In the genomic region with DNA sequence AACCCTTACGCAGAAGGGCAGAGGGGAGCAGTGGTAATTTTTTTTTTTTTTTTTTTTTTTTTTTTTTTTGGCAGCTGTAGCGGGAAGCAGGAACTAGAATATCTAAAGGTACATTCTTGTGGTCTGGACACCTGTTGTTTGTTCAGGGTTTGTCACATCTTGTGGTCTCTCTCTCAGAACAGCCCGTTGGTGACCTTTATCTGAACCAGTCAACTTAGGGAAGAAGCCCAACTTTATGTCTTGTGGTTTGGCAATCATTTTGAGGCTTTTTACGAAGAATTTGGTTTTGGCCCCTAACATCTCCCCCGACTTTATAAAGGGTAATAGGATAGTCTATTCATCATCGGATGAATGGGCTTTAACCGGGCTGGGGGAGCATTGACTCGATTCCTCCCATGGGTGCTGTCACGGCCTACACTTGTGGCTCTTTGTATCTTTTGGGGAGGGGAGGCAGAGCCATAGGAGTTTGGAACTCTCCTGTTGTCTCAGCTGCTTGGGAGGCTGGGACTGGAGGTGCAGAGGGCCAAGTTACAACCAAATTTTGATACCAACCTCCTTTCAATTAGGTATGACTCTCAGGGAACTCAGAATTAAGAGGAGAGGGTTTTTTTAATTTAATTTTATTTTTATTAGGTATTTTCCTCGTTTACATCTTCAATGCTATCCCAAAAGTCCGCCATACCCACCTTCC, we compare ENCODE assay signal across 13 mouse cellular contexts.
DNase-seq lines count a peak whose midpoint lies in the region; ATAC-seq and TF ChIP-seq lines count a peak whose summit lies in the region.
"Had no signal": no experiment of that assay in that cellular context is flagged by ENCODE, and none has a peak within 500 bp of the region (broad histone marks: within the 10 kb centered on the region; RNA-seq: fewer than 3 reads in every experiment).

No protein-coding gene starts in this region.

- ATAC-seq in kidney, postnatal 0 days (replicated peaks; ENCODE audit: low FRiP score, low read depth) = no peak
- peak; percentile 93 for ATAC-seq in CD4-positive, CD25-positive, alpha-beta regulatory T cell, adult 4 months
- ATAC-seq in common myeloid progenitor, adult 5-6 weeks (replicated peaks; ENCODE audit: low read depth, poor library complexity, severe bottlenecking) = peak; percentile 87
- peak; percentile 35; the same call in 1 of the 2 replicates for ATAC-seq in stomach, postnatal 0 days (ENCODE audit: low FRiP score, low TSS enrichment)
- ATAC-seq in monocyte, adult 5-6 weeks (replicated peaks; ENCODE audit: insufficient number of reproducible peaks, low FRiP score, low TSS enrichment, poor library complexity, severe bottlenecking) = no peak

- WGBS in kidney, postnatal 0 days = 64% methylated on average over 11 of the region's 11 CpGs
- 78% methylated on average over 11 of the region's 11 CpGs for WGBS in stomach, postnatal 0 days

- H3K4me2 ChIP-seq in kidney, postnatal 0 days (ENCODE audit: low read length) = no peak overlapping the region
- no peak overlapping the region for H3K4me2 ChIP-seq in stomach, postnatal 0 days (replicated peaks; ENCODE audit: low read depth)
- H3K4me2 ChIP-seq: lung, embryonic 15.5 days; midbrain, embryonic 12.5 days had no signal

- TF ChIP-seq EP300 in stomach, postnatal 0 days (optimal IDR thresholded peaks at IDR 0.05) = no peak

- H3K4me3 ChIP-seq in kidney, postnatal 0 days (replicated peaks; ENCODE audit: low read depth, low read length) = no peak overlapping the region
- no peak overlapping the region for H3K4me3 ChIP-seq in stomach, postnatal 0 days (ENCODE audit: low read depth, low read length)
- H3K4me3 ChIP-seq: lung, embryonic 15.5 days; midbrain, embryonic 12.5 days had no signal

- H3K4me1 ChIP-seq in kidney, postnatal 0 days (replicated peaks; ENCODE audit: insufficient read depth, low read length) = no peaks in the 10 kb centered on the region
- no peaks in the 10 kb centered on the region for H3K4me1 ChIP-seq in stomach, postnatal 0 days (replicated peaks; ENCODE audit: control insufficient read depth, insufficient read depth)
- H3K4me1 ChIP-seq: lung, embryonic 15.5 days; midbrain, embryonic 12.5 days had no signal

- H3K27ac ChIP-seq in kidney, postnatal 0 days = no peak overlapping the region
- H3K27ac ChIP-seq in stomach, postnatal 0 days (replicated peaks) = no peak overlapping the region
- H3K27ac ChIP-seq: lung, embryonic 15.5 days; midbrain, embryonic 12.5 days had no signal

- peak; percentile 27 for DNase-seq in kidney, postnatal 0 days (ENCODE audit: low spot score)
- DNase-seq in kidney, postnatal 25 days = no peak
- no peak for DNase-seq in stomach, postnatal 0 days (ENCODE audit: low spot score)
- no peak for DNase-seq in testis, postnatal 10 days (ENCODE audit: low spot score)
- DNase-seq in ovary, postnatal 36 days (ENCODE audit: low spot score) = no peak
- DNase-seq: cerebellum, postnatal 36 days; heart, postnatal 4 days; kidney, adult 18-20 months had no signal

- no peak overlapping the region for H3K9ac ChIP-seq in kidney, postnatal 0 days (ENCODE audit: low read depth, low read length)
- no peak overlapping the region for H3K9ac ChIP-seq in stomach, postnatal 0 days (ENCODE audit: low read length)
- H3K9ac ChIP-seq: lung, embryonic 15.5 days; midbrain, embryonic 12.5 days had no signal

- no peak for TF ChIP-seq CTCF in kidney, postnatal 0 days (IDR thresholded peaks at IDR 0.05; ENCODE audit: low read depth)
- no peak for TF ChIP-seq CTCF in stomach, postnatal 0 days (IDR thresholded peaks at IDR 0.05; ENCODE audit: low read depth)

- H3K27me3 ChIP-seq in kidney, postnatal 0 days (ENCODE audit: insufficient read depth, low read length) = no peaks in the 10 kb centered on the region
- H3K27me3 ChIP-seq in stomach, postnatal 0 days (ENCODE audit: control insufficient read depth, insufficient read depth, low read length) = no peaks in the 10 kb centered on the region
- H3K27me3 ChIP-seq: lung, embryonic 15.5 days; midbrain, embryonic 12.5 days had no signal

- H3K36me3 ChIP-seq in kidney, postnatal 0 days (ENCODE audit: insufficient read depth, low read length) = no peaks in the 10 kb centered on the region
- H3K36me3 ChIP-seq in stomach, postnatal 0 days (ENCODE audit: control insufficient read depth, insufficient read depth, low read length) = no peaks in the 10 kb centered on the region
- H3K36me3 ChIP-seq: lung, embryonic 15.5 days; midbrain, embryonic 12.5 days had no signal

- H3K9me3 ChIP-seq in kidney, postnatal 0 days (replicated peaks; ENCODE audit: low read length) = no peaks in the 10 kb centered on the region
- H3K9me3 ChIP-seq in stomach, postnatal 0 days (ENCODE audit: control insufficient read depth, low read length) = no peaks in the 10 kb centered on the region
- H3K9me3 ChIP-seq: lung, embryonic 15.5 days; midbrain, embryonic 12.5 days had no signal

Comparison
In these comparisons a context has a peak if more than half of its experiments do, and no peak if none do; other contexts are left out.
1. ATAC-seq: peak in CD4-positive, CD25-positive, alpha-beta regulatory T cell, adult 4 months (single experiment), common myeloid progenitor, adult 5-6 weeks (single experiment) and stomach, postnatal 0 days (single experiment); none in kidney, postnatal 0 days (single experiment) and monocyte, adult 5-6 weeks (single experiment).